Mouse (Mus musculus) kidney, adult 2 months (tissue): ENCODE results near the gene Rnf2.

Experiments
- CTCF ChIP-seq: fragments of 200-500 bp; conservative IDR thresholded peaks from 2 replicates; pipeline ENCODE4 v1.5.1; 2011; ENCODE audit warnings: low read depth, mild to moderate bottlenecking, control low read depth, low read length, moderate library complexity, mixed read lengths; ENCODE audit not compliant: insufficient read depth, insufficient read length
- POLR2A ChIP-seq: fragments of 200-500 bp; IDR thresholded peaks from one replicate; pipeline ENCODE4 v1.6.1; 2011; ENCODE audit warnings: low read depth, low read length, control low read depth

GRCm38 (mm10) chr1:151549794-151550193 is 49.0 kb upstream of the Rnf2 start:
- TF ChIP-seq CTCF = no peak
- TF ChIP-seq POLR2A = no peak
